Mouse (Mus musculus) yolk sac, embryonic 10.5 days (tissue): ENCODE measurements at regions not wholly inside any gene's neighbourhood (a gene's known extent, or its start where the extent isn't known, plus 50 kb on each side); places are given as distances from the start of the nearest gene placed in this dataset.

Source experiments
- DNase-seq: peaks from one replicate; pipeline ENCODE4 v3.0.0-alpha.2; 2017; ENCODE audit warnings: low spot score

GRCm38 (mm10) chr13:83252452-83252851 is 251.4 kb upstream of the Mef2c start:
- DNase-seq: no peak

GRCm38 (mm10) chr13:83266591-83266990 is 237.2 kb upstream of the Mef2c start:
- no peak for DNase-seq

GRCm38 (mm10) chr13:83268663-83269062 is 235.2 kb upstream of the Mef2c start:
- DNase-seq: no peak

GRCm38 (mm10) chr13:83278695-83279094 is 225.1 kb upstream of the Mef2c start:
- no peak for DNase-seq

GRCm38 (mm10) chr13:83307696-83308095 is 196.1 kb upstream of the Mef2c start:
- DNase-seq: no peak

- no peak for DNase-seq
Observed at GRCm38 (mm10) chr13:83328488-83328887, 175.3 kb upstream of the Mef2c start.

- DNase-seq: no peak
Observed at GRCm38 (mm10) chr13:83333728-83334127, 170.1 kb upstream of the Mef2c start.

GRCm38 (mm10) chr13:83344611-83345319 is 159.1 kb upstream of the Mef2c start:
- peak; percentile 19 for DNase-seq

- no peak for DNase-seq
Observed at GRCm38 (mm10) chr13:83355341-83355740, 148.5 kb upstream of the Mef2c start.

GRCm38 (mm10) chr13:83360529-83360928 is 143.3 kb upstream of the Mef2c start:
- no peak for DNase-seq

GRCm38 (mm10) chr13:83376097-83376797 is 127.6 kb upstream of the Mef2c start:
- DNase-seq: no peak

GRCm38 (mm10) chr13:83378644-83379043 is 125.2 kb upstream of the Mef2c start:
- DNase-seq: no peak

GRCm38 (mm10) chr13:83382609-83383008 is 121.2 kb upstream of the Mef2c start:
- DNase-seq: peak; percentile 6

GRCm38 (mm10) chr13:83394773-83395172 is 109.1 kb upstream of the Mef2c start:
- DNase-seq: no peak

- DNase-seq: no peak
Observed at GRCm38 (mm10) chr13:83399381-83399780, 104.5 kb upstream of the Mef2c start.

GRCm38 (mm10) chr13:83439619-83440436 is 64.0 kb upstream of the Mef2c start:
- no peak for DNase-seq

GRCm38 (mm10) chr13:83444277-83444676 is 59.6 kb upstream of the Mef2c start:
- no peak for DNase-seq

GRCm38 (mm10) chr13:83450820-83451219 is 53.0 kb upstream of the Mef2c start:
- no peak for DNase-seq

GRCm38 (mm10) chr13:83452987-83453386 is 50.8 kb upstream of the Mef2c start:
- no peak for DNase-seq
